Mouse (Mus musculus) cerebellum, adult 9-11 months (tissue): ENCODE measurements around the gene Prpf19.

Experiments
- DNase-seq: peaks from one replicate; pipeline ENCODE4 v3.0.0; 2022

Gene Prpf19

DNA sequence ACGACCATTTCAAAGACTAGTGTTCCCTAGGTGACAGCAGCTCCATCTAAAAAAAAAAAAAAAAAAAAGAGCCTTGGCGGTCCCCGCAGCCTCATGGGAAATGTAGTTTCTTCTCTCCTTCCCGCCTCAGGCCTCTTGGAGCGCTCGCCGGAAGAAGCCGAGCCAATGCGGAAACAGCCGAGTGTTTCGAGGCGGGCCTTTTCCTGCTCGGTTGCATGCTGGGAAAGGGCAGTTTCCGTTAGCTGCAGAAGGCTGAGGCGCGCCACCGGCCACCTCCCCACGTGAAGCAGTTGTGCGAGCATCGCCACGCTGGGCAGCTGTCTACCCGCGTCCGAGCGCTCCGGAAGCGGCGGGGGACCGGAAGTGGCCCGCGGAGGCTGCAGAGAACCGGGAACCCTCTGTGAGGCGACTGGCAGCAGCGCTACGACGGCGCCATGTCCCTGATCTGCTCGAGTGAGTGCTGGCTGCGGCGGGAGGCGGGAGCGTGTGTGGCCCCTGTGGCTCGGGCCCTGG lies at the start of gene Prpf19:
Prpf19 (plus strand) TSS at position 216 of the 513 bp plus-strand sequence.
- DNase-seq = peak; percentile 98

DNA sequence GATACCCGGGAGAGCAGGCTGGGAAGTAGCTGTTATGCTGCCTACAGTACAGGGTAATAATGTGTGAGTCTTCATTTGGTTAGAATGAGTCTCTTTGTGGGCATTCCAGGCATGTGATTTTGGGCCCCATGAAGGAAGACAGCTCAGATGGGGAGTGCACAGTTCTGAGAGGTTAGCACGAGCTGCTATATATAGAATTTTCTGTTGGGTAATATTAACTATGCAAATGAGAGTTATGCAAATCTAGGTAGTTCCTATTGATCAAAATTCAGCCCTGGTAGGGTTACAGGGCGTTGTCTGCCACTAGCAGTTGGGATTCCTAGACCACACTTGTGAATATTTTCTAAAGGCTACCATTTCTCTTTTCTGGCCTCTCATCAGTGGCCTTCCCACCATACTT lies 49.6 kb upstream of the Prpf19 start:
- no peak for DNase-seq

DNA sequence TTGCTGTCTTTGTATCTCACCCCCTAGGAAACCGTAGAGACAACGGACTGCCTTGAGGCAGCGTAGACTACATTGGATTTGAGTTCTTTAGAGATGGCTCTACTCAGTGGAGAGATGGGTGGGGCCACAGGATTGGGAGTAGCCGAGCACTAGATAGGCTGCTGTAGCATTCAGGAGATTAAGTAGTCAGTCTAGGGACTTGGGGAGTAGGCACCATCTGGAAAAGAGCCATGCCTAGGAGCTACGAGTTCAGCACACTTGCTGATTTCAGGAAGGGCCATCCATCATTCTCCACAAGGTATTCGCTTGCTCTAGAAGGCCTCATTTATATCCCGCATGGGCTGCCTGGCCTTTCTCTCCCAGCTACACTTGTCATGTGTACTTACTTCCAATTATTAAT lies 48.9 kb upstream of the Prpf19 start:
- no peak for DNase-seq

DNA sequence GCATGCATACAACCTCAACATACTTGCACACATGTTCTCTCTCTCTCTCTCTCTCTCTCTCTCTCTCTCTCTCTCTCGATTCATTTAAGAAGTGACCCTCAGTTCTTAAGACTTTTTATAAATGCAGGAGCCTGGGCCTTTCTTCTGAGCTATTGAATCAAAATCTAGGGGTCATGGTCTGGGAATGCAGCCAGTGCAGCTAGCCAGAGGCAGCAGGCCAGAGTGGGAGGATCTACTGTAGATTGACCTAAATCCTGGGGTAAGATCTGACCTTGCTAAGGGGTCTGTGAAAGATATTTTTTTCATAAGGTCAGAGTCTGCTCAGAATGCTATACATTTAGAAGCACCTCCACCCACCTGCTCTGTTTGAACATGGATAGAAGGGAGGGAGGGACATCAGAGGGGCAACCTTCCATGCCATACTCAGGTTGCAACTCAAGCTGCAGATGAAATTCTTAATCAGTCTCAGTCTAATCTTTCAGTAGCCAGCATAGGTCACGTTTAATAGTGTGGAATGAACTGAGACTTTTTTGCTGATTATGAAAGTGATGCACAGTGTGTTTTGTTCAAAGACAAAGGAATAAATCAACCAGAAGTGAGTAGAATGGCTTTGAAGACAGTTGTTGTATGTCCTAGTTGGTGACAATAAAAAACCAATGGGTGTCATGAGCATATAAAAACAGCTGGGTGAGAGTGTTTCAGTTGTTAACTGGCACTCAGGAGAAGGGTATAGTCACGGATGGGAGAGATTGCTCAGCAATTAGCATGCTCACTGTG lies 47.5 kb upstream of the Prpf19 start:
- no peak for DNase-seq

DNA sequence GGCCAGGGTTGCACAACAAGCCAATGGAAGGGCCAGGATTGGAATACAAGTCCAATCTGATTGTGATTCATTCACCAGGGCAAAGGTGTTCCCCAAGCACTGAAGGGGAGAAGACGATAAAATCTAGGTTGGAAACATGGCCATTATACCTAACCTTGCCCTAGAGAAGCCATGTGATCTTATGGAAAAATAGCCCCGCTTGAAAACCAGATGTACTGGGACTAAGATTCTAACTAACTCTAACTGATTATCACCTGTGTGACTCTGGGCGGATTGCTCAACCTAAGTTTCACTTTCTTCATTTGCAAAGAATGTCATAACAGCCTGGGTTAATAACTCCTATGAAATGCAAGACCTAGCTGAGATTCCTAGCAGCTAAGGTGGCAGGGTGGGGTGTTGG lies 39.6 kb upstream of the Prpf19 start:
- DNase-seq = no peak

DNA sequence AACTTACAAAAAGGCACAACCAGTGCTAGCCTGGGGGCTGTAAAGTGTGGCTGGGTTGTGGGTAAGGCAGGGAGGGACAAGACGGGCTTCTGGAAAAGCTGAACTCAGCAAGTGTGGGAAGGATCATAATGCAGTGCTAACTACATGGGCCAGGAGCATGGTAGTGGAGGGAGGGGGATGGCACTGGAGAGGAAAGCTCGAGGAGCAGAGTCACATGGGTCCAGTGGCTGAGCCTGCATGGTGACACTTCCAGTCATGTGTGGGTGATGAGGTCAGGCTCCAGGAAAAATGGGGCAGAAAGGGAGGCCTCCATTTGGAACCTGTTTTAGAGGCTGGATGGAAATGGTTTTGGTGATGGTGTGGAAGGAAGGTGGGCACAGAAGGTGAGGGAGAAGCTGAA lies 38.5 kb upstream of the Prpf19 start:
- peak; percentile 30 for DNase-seq

DNA sequence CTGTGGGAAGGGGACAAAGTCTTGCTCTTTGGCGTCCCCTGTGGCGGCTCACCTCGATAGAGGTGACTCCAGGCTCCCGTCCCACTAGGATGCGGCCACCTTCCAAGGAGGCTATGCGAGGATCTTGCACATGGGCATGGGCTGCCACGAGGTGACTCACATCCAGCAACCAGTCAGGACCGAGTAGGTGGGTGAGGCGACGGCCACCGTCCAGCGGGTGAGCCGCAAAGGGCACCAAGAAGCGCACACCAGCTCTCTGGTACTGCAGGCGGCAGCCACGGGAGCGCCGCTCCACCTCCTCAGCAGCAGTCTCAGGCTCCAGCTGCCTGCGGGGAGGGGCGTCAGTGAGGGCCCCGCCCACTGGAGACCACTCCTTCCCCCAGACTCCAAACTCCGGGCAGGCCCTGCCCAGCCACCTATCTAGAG lies 34.9 kb upstream of the Prpf19 start:
- DNase-seq = peak; percentile 52

DNA sequence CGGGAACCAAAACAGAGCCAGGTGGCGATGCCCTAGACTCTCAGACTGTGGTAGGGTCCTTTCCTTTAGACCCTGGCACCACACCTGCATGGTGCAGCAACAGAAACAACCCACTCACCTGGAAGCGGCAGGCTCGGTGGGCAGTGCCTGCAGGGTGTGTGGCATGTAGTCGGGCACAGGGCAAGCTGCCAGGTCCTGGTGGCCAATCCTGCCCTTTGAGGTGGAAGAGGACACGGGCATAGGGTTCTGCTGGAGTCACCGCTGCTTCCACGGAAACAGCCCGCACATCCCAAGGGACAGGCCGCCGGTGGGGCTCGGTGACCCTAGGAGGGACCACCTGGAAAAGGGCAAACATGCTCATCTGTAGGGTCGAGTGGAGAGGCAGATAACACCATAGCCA lies 28.7 kb upstream of the Prpf19 start:
- DNase-seq = peak; percentile 75

DNA sequence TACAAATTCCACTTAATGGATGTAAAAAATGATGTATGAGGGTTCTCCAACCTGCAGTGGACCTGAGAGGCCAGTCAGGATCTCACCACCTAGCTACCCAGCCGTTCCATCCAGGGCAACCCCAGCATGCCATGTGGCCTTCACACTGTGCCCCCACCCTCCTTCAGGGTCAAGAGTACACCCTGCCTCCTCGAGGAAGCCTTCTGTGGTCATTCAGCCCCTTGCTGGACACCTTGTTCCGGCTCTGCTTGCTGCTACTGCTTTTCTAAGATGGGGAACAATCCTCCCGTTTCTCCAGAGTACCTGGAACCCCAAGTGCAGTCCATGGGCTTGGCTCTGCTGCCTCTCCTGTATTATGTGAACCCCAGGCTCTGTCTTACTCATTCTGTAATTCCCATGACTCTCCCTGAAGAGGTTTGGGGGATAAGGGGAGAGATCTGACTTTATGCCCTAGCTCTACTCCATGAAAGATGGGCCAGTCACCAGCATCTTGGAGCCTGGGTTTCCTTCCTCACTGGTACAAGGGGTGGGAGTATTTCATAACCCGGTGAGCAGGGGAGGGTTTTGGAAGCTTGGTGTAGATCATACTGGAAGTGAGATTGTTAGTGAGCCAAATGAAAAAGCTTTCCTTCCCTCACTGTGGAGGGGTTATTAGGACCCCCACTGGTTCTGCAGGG lies 26.9 kb upstream of the Prpf19 start:
- DNase-seq = peak; percentile 62

DNA sequence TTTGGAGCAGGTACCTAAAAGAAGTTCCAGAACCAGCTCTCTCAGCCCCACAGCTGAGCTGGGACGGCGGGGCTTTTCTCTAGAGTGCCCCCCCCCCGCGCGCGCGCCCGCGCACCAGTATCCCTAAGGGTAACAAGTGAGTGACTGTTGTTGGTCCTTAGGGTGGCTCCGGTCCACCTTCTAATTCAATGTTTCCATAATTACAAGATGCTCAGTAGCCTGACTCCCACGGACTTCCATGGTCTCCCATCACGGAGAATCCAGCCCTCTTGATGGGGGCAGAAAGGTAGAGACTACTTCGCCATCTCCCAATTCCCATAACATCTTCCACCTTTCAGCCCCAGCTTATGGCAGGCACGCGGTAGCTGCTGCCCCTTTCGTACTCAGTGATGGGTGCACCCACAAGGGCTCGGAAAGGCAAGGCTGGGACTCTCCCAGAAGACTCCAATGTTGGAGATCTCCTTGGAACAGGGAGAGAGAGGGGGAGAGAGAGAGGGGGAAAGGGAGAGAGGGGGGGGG lies 26.3 kb upstream of the Prpf19 start:
- no peak for DNase-seq

DNA sequence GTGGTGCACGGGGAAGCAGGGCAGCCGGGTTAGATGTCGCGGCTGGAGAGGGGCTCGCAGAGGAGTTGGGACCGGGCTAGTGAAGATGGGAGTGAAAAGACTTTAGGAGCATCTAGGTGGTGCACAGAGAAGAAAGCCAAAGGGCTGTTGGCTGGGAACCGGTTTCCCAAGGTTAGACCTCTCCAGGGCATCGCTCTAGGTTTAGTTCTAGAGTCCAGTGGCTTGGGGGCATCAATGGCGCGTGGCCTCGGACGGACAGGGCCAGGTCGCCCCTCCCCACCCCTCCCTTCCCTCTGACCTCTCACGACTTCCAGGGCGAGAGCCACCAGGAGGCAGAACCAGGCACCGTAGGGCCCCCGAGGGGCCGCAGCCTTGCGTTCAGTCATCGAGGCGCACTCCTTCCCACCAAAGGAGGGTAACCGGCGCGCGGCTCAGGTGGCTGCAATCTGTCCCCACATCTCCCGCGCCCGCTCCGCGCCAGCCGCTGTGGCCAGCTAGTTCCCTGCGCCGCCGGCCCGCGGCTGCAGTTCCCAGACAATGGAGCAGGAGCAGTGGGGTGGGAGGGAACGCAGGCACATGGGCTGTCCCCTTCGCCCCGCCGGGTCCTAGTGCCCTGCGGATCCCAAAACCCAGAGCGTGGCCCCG lies 25.7 kb upstream of the Prpf19 start:
- DNase-seq = peak; percentile 92

DNA sequence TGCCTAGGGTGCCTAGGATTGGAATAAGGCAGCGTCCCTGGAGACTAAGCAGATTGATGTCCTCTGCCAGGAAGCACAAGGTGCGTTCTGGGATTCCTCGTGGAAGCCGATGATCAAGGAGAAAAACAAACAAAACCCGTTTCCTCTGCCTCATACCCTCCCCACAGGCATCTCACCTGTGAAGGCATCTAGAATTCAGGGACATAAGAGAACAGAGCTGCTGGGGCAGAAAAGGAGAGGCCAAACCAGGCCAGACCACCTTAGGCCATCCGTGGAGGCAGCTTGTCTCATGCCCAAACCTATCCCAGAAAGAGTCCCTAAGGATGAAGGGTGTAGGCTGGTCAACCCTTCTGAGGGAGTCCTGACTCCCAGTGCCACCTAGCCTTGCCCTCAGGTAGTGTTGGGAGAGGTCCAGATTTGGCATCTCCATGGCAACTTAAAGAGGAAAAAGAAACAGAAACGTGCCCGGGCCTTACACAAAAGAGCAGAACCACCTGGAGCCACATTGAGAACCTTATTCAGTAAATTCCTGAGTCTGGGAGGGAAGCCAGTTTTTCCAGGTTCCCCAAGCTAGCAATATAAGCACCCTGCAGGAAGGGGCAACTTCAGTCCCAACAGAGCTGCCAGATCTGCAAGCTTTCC lies 25.0 kb upstream of the Prpf19 start, which contains the start of gene Tmem132a:
Tmem132a (minus strand) TSS at position 55 of the 642 bp plus-strand sequence.
- DNase-seq = peak; percentile 81

DNA sequence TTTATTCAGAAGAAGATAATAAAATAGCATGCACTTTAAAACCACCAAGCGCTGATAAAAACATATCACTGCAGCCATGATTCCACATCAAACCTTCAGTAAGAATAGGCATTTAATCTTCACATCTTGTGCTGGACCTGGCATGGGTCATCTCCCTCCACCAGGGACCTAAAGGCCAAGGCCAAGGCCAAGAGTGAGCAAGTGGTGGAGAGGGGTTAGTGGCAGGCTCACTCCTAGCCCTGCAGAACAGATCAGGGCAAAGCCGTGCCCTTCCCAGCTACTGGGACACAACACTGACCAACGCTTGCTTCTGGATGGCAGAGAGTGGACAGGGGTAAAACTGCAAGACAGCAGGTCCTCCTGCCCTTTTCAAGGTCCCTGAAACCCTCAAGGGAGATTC lies 24.4 kb upstream of the Prpf19 start:
- peak; percentile 51 for DNase-seq

DNA sequence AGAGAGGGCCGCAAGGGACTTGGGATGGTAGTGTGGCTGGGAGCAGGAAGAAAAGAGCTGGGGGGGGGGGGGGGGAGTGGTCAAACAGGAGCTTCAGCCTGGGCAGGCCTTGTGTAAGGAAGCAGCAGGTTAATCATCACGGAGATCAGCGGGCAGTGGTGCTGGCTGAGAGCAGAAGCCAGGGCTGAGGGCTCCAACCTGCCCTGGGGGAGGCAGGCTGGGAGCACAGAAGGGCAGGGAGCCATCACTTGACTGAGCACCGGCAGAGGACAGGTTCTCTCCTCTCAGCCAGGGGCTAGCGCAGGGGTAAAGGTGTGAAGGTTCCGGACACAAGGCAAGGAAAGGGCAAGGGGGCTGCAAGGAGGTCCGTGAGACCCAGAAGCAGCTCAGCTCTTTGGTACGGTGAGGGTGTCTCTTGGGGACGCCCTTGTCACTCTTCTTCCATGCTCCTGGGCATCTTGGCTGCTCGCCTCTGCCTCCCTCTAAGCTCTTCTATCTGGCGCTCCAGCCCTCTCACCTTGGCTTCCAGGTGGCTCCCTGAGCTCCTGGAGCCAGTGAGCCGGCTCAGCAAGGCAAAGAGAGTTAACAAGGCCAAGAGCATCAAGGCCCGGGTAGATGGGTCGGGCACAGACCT lies 23.6 kb upstream of the Prpf19 start:
- DNase-seq = peak; percentile 67

DNA sequence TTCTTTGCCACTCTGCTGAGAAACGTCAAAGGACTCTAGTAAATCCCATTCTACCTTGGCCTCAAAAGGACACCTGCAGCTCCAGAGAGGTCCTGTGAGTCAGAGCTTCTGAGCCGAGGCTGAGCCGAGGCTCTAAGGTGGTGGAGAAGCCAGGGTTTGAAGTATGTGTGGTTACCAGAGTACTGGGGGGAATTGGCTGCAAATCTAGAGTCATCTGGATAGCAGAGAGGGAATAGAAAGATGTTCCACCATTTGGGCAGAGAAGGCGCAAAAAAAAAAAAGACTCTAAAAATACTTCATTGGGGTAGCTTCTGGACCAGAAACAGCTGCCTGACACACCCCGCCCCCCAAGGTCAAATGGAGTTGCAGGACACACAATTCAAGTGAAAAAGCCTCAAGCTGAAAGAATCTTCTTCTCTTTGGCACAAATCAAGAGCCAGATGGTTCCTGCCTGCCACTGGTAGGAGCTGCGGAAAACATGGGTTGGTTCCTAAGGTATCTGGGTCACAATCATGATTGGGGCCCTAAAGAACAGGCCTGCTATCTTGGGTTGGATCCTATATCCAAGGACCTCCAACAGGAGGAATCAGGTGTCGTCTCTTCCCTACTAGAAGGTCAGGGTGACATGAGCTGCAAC lies 16.7 kb upstream of the Prpf19 start:
- DNase-seq = peak; percentile 88

DNA sequence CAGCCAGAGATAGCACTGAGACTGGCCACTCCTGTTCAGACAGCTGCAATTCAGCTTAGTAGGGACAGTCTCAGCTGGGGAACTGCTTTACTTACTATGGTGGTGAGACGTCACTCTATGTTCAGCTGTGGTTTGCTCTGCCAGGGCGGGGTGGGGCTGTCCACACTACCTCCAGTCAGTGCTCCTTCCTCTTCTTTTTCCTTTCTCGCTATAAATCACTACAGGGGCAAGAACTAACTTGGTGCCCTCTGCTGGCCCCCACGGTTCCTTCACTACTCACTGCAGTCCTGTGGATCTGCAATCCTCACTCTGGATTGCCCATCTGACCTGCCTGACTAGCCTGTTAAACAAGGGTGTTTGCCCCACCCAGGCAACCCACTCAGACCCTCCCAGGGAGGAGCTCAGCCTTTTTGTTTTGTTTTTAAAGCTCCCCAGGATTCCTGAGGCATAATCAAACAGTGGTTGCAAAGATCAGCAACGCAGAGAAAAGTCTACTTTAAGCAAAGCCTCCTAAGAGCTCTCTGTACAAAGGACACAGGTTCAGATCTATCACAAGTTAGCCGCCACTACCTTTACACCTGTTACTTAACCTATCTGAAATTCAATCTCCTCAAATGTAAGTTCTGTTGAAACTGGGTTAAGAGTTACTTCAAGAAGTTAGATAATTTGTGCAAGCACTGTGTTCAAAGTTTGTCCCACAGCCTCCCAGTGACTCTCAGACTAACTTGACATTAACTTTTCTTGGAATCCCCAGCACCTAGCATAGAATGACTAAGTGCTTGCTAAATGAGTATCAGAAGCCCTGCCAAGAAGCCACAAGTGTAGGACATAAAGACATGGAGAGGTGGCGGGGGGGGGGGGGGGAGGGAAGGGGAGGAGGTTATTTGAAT lies 14.7 kb upstream of the Prpf19 start:
- peak; percentile 81 for DNase-seq

DNA sequence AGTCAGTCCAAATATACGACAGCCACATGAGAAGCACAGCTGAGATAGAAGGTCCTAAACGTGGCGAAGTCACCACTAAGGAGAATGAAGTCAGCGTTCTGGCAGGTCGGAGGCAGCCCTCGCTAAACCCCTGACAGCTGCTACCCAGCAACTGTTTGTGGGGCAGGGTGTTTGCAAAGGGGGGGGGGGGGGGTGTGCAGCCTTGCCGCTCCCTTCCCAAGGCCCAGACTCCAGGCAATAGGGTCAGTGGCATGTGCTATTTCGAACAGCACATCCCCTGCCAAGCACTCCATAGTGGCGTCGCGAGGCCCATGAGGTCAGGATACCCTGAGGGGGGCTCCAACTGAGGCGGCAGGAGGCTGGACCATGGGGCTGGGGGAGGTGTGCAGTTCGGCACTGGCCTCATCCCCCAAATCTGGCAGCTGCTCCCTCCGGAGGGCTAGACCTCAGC lies 14.0 kb upstream of the Prpf19 start:
- DNase-seq = no peak

DNA sequence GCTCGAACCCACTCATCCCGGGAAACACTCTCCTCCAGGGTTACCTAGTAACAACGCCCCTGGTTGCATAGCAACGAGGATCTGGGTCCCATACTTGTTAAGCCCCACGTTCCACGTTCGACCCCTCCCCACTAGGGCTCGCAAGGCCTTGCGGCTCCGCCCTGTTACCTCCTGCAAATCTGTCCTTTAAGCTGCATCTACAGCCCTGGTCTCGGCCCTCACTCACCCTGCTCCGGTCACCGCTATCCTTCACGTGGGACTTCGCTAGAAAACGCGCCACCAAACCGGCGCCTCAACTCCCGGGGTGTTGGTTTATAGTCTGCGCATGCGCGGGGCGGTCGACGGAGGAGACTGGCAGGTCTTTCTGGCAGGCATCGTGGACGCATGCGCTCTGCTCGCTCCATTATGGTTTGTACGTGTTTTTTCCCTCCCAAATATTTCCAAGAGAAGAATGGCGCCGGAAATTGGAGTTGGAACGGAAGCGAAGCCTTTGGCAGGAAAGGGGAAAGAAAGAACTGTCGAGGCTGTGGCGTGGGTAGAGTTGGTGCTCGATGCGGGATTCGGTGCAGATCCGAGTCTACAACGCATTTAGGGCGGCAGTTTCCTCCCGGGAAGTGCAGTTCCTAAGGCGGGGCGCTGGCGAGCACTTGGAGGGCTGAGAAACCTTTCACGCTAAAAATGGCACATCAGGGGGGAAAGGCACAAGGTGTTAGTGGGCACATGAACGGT lies 13.4 kb upstream of the Prpf19 start, which contains the start of gene Tmem109:
Tmem109 (minus strand) TSS at position 576 of the 729 bp plus-strand sequence.
- DNase-seq = peak; percentile 97

DNA sequence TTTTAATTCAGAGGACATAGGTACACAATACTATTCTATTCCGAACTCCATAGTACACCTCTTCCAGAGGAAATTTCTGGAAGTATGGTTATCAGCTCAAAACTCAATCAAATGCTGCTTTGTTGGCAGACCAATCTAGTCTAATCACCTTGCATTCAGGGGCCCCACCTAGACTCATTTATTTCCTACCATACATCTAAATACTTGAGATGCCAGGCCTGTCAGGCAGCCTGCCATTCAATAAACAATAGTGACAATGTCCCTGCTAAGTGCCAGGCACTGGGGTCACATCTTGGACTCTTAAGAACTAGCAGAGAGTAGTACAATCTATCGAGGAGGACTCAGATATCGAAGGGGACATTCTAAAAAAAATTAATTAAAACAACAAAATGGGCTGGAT lies 2.8 kb upstream of the Prpf19 start:
- no peak for DNase-seq

DNA sequence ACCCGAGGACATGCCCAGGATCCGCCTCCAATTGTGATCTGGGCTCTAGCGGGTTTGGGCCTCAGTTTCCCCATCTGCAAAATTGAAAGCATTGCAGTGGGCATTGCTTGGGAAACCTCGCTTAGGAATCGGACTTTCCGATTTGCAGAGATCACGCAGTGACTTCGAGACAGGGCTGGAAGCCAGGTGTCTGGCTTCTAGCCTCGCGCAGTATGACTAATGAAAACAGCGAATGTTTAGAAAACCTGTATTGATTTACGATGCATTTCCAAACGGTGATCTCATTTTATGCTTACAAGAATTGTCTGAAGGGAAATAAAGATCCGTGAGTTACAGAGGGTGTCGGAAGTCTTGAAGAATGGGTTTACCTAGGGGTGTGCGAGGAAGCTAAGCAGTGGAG lies 677 bp downstream of the Prpf19 start:
- DNase-seq = no peak
